Mouse (Mus musculus) stomach, postnatal 0 days (tissue): ENCODE results near the gene Sbds.
A peak's percentile ranks its signal among the peaks of the same experiment; 100 is the strongest.

Source experiments
- CTCF ChIP-seq: IDR thresholded peaks from 2 replicates; pipeline ENCODE4 v1.5.1; 2016; ENCODE audit warnings: antibody characterized with exemption, low read depth, mild to moderate bottlenecking, moderate library complexity
- EP300 ChIP-seq: optimal IDR thresholded peaks from 2 replicates; pipeline ENCODE3; 2016; ENCODE audit warnings: antibody characterized with exemption

- peak; percentile 60 for TF ChIP-seq CTCF
- TF ChIP-seq EP300, result no peak
Observed at GRCm38 (mm10) chr5:130263454-130263853, 8.1 kb upstream of the Sbds start.
